Mouse (Mus musculus): ENCODE results near the gene Ptpn6.
"Not testable (repeated sequence)": the region's sequence is repeated elsewhere in the genome, so short reads cannot be mapped to it uniquely, and the experiment has no call there.

Gene Ptpn6

GRCm38 (mm10) chr6:124694166-124694955 lies 44.2 kb downstream of the Ptpn6 start:
- DNase-seq, result peak; percentile 89 to 94

GRCm38 (mm10) chr6:124693243-124693981 lies 45.1 kb downstream of the Ptpn6 start:
- no peak for DNase-seq

DNA sequence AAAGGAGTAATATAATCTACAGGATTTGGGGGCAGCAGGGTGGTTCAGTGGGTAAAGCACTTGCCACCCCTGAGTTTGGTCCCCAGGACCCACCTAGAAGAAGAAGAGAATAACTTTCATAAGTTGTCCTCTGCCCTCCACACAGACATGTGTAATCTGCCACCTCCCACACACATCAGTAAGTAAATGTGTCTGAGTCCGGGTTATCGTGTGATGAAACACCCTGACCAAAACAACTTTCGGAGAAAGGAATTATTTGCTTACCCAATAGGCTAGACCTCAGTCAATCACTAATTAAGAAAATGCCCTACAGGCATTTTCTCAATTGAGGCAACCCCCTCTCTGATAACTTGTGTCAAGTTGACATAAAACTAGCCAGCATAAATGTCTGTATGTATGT lies 48.0 kb downstream of the Ptpn6 start:
- no peak for DNase-seq

GRCm38 (mm10) chr6:124689011-124689410 lies 49.5 kb downstream of the Ptpn6 start:
- no peak for DNase-seq

- no peak for DNase-seq
These were observed 50.3 kb downstream of the Ptpn6 start for GRCm38 (mm10) chr6:124688151-124688758.

DNA sequence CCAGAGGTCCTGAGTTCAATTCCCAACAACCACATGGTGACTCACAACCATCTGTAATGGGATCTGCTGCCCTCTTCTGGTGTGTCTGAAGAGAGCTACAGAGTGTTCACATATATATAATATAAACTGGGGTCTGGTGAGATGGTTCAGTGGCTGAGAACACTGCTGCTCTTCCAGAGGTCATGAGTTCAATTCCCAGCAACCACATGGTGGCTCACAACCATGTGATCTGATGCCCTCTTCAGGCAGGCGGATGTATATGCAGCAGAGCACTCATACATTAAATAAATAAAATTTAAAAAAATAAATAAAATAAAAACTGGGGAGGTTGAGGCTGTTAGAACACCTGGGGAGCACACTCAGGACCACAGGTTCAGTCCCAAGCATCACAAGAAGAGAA lies 51.9 kb downstream of the Ptpn6 start:
- not testable (repeated sequence) for DNase-seq

GRCm38 (mm10) chr6:124685606-124686386 lies 52.7 kb downstream of the Ptpn6 start:
- DNase-seq, result no peak

DNA sequence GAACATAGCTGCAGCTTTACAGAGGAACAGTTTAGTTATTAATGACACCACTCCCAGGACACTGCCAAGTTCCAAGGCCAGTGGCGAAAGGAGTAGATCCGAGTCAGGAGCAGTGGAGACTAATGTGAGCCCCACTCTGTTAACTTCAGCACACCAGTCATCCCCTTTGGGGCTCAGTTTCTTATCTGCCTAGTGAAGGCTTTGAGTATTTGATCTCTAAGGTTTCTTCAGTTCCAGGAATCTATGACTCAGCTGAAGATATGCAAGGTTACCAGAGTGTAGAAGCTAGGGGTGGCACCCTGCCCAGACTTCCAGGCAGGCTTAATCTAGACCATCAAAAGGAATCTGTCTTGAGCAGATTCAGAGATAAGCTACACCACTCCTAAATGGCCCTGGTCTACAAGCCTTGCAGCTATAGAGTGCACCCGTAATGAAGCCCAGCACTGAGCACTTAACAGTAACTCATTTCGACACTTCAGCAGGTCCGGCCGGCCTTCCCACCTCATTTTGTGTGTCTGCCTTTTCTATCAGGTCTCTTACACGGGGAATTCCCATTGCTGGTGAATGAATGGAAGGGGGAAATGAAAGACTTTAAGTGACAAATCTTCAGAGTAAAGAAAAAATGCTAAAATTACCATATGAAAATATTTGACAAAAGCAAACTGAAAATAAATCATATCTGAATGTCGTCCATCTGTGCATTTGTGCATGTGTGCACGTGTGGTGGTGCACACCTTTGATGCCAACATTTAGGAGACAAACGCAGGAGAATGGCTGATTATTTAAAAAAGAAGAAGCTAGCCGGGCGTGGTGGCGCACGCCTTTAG lies 54.7 kb downstream of the Ptpn6 start:
- peak; percentile 76 to 83 for DNase-seq

GRCm38 (mm10) chr6:124682291-124682690 lies 56.2 kb downstream of the Ptpn6 start:
- not testable (repeated sequence) for DNase-seq

GRCm38 (mm10) chr6:124679486-124679885 lies 59.0 kb downstream of the Ptpn6 start:
- DNase-seq, result no peak

DNA sequence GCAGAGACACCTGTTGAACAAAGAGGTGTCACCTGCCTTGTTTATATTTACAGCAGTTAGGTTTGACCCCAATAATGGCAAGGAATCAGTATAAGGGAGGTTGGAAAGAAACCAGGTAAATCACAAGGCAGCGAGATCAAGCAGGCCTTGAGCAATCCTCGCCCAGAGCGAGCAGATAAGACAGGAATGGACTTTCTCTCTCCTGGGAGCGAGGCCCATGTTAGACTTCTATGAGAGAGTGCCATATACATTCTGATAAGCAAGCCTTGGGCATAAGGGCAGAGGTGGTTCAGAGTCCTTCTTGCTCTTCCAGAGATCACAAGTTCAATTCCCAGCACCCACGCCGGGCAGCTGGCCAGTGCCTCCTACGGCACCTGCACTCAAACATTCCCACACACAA lies 59.7 kb downstream of the Ptpn6 start:
- no peak for DNase-seq

GRCm38 (mm10) chr6:124676171-124676570 lies 62.3 kb downstream of the Ptpn6 start:
- no peak for DNase-seq

- DNase-seq, result no peak
These were observed 63.9 kb downstream of the Ptpn6 start for GRCm38 (mm10) chr6:124674591-124674990.

DNA sequence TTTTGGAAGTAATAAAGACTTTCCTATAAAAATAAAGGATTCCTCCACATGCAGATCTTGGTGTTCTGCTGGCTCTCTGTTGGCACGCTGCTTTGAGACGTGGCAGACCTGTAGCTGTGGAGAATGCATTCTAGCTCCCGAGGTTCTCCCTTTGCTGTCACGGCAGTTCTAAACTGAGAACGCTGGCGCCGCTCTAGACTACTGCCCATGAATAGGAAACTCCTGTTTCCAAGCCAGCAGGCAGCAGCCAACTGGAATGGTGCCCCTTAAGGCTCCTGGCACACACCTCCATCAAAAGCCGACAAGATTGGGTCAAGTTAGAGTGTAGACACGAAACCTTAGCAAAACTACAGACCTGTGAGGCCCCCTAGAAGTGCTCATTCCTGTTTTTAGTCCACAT lies 64.9 kb downstream of the Ptpn6 start:
- DNase-seq, result no peak

DNA sequence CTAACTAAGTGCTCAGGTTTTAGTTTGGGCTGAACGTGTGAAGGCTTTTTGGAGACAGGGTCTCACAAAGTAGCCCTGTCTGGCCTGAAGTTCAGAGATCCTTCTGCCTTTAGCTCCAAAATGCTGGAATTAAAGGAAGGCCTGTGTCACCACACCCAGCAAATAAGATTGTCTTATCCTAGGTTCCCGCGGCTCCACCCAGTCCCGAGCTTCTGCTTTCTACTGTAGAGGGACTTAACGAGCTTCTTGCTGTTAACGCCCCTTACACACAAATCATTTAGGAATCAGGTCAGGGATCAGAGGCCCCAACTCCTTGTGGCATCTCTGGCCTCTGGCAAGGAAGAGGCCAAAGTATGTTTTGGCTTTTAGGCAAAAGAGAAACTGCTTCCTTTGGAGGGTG lies 66.4 kb downstream of the Ptpn6 start:
- no peak for DNase-seq

All from lung, adult 18-20 months (tissue).